Mouse (Mus musculus) hindbrain, postnatal 0 days (tissue): ENCODE measurements around the gene Adamts16. TPM values are rescaled to one million over a fixed set of nuclear protein-coding genes. Genes with fewer than 3 reads are reported as not detected.

ENCODE experiments used
- ATAC-seq: fragments of 200-750 bp; cut with Nextera tagmentation; 2 replicates; pipeline ENCODE4 v1.8.0; 2017; ENCODE audit warnings: mild to moderate bottlenecking, moderate TSS enrichment, moderate library complexity
- DNase-seq: peaks from one replicate; pipeline ENCODE4 v3.0.0-alpha.2; 2015; ENCODE audit warnings: low spot score
- H3K27ac ChIP-seq: fragments of 300-500 bp; sonication (generic); 2 replicates; pipeline ENCODE4 v1.5.1; 2014; ENCODE audit warnings: mild to moderate bottlenecking
- H3K27me3 ChIP-seq: fragments of 300-500 bp; sonication (generic); 2 replicates; pipeline ENCODE4 v1.6.1; 2014; ENCODE audit warnings: low read length, mixed read lengths; ENCODE audit not compliant: insufficient read depth
- H3K36me3 ChIP-seq: fragments of 300-500 bp; sonication (generic); 2 replicates; pipeline ENCODE4 v1.6.1; 2014; ENCODE audit warnings: low read length, mixed read lengths; ENCODE audit not compliant: insufficient read depth
- H3K4me1 ChIP-seq: fragments of 300-500 bp; sonication (generic); 2 replicates; pipeline ENCODE4 v1.6.1; 2014; ENCODE audit warnings: antibody characterized with exemption, low read length, mixed read lengths; ENCODE audit not compliant: insufficient read depth
- H3K4me2 ChIP-seq: fragments of 300-500 bp; sonication (generic); 2 replicates; pipeline ENCODE4 v1.6.1; 2014; ENCODE audit warnings: low read depth, mild to moderate bottlenecking, low read length, moderate library complexity, mixed read lengths
- H3K4me3 ChIP-seq: fragments of 300-500 bp; sonication (generic); 2 replicates; pipeline ENCODE4 v1.5.1; 2014; ENCODE audit warnings: low read length
- H3K9ac ChIP-seq: fragments of 300-500 bp; sonication (generic); replicated peaks from 2 replicates; pipeline ENCODE4 v1.6.1; 2014; ENCODE audit warnings: mild to moderate bottlenecking, low read length, moderate library complexity, mixed read lengths
- H3K9me3 ChIP-seq: fragments of 300-500 bp; sonication (generic); 2 replicates; pipeline ENCODE4 v1.6.1; 2016; ENCODE audit warnings: low read length, mixed read lengths
- CTCF ChIP-seq: IDR thresholded peaks from 2 replicates; pipeline ENCODE4 v1.5.1; 2016; ENCODE audit warnings: antibody characterized with exemption, control low read depth, low read depth
- WGBS: fragments of 180-500 bp; shearing (Covaris S2); extraction: QIAGEN DNeasy Blood & Tissue Kit; methylation state at CpG from one replicate; pipeline ENCODE4 v1.1.7; 2014; 5-methylcytosine and 5-hydroxymethylcytosine counted together
- polyA plus RNA-seq: library from polyadenylated mRNA; unstranded; fragments of >200 nt; fragmentation: Nextera tagmentation; extraction: Ambion mirVana; gene quantifications from 2 replicates; pipeline ENCODE4 v1.2.1, GENCODE M21; 2015
- total RNA-seq: library from RNA; depleted of rRNA; stranded (reverse); fragments of >200 nt; gene quantifications from 2 replicates; pipeline ENCODE4 v1.2.3, GENCODE M21; 2014

Adamts16 gene
- total and polyA plus RNA-seq, 2 experiments from 2014 or later, result 2.4 to 4.7 TPM

GRCm38 (mm10) chr13:70865867-70866266, 24.3 kb upstream of the Adamts16 start:
- Histone ChIP-seq H3K9ac (no peak overlapping the region), H3K36me3 (no peaks in the 10 kb centered on the region), H3K4me1 (no peaks in the 10 kb centered on the region), H3K27ac (no peak overlapping the region), H3K9me3 (no peaks in the 10 kb centered on the region), H3K4me2 (no peak overlapping the region), H3K4me3 (no peak overlapping the region), H3K27me3 (no peaks in the 10 kb centered on the region)
- no peak for TF ChIP-seq CTCF
- no peak for ATAC-seq
- 62% methylated on average over 5 of the region's 5 CpGs for WGBS
- peak; percentile 25 for DNase-seq

GRCm38 (mm10) chr13:70862162-70862908, 20.7 kb upstream of the Adamts16 start:
- H3K9ac ChIP-seq, result no peak overlapping the region
- H3K4me1 ChIP-seq, result no peaks in the 10 kb centered on the region
- peak; percentile 55 for DNase-seq
- H3K27ac ChIP-seq, result no peak overlapping the region
- no peak overlapping the region for H3K4me3 ChIP-seq
- H3K27me3 ChIP-seq, result no peaks in the 10 kb centered on the region
- peak; percentile 91 for ATAC-seq
- no peak for TF ChIP-seq CTCF
- no peaks in the 10 kb centered on the region for H3K36me3 ChIP-seq
- WGBS, result 28% methylated on average over 6 of the region's 8 CpGs
- no peaks in the 10 kb centered on the region for H3K9me3 ChIP-seq
- no peak overlapping the region for H3K4me2 ChIP-seq

DNA sequence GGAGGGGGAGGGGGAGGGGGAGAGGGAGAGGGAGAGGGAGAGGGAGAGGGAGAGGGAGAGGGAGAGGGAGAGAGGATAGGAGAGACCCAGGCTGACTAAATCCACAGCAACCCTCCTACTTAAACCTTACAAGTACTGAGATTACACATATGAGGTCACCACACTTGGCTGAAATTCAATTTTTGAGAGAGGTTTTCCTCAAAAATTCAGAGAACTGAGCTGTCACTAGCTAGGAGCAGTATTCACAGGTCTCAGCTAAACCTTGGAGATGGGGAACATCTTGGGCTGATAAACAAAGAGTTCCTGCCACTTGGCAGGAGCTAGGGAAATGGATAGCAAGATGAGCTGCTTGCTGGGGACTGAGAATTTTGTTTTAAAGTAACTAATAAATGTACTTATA, 12.0 kb upstream of the Adamts16 start:
- no peak for TF ChIP-seq CTCF

DNA sequence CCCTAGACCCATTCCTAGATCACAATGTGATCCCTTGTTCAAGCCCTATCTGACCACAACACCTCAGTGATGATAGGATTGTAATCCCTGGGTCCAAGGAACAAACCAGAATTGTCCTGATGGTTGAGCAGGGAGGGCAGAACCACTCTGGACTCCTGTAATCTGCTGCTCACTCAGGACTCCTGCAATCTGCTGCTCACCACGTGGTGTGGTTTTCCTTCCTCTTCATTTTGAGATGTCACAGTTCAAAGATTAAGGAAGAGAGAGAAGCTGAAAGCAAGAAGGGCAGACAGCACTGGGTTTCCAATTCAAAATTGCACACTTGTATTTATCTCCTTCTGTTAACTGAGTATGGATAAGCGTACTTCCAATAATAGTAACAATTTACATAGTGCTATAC, 5.3 kb upstream of the Adamts16 start:
- WGBS, result 64% methylated on average over 2 of the region's 2 CpGs
- H3K36me3 ChIP-seq, result no peaks in the 10 kb centered on the region
- H3K4me1 ChIP-seq, result no peaks in the 10 kb centered on the region
- H3K9ac ChIP-seq, result no peak overlapping the region
- no peak overlapping the region for H3K27ac ChIP-seq
- TF ChIP-seq CTCF, result no peak
- H3K4me2 ChIP-seq, result no peak overlapping the region
- no peak overlapping the region for H3K4me3 ChIP-seq
- H3K27me3 ChIP-seq, result no peaks in the 10 kb centered on the region; the same call in 1 of the 2 replicates
- no peak for DNase-seq
- H3K9me3 ChIP-seq, result no peaks in the 10 kb centered on the region
- no peak for ATAC-seq

More for the DNA sequence above, 12.0 kb upstream of the Adamts16 start:
- no peaks in the 10 kb centered on the region; the same call in 1 of the 2 replicates for H3K27me3 ChIP-seq
- H3K36me3 ChIP-seq, result no peaks in the 10 kb centered on the region
- no peak for ATAC-seq
- H3K4me1 ChIP-seq, result no peaks in the 10 kb centered on the region
- H3K9me3 ChIP-seq, result no peaks in the 10 kb centered on the region
- H3K9ac ChIP-seq, result no peak overlapping the region
- no peak overlapping the region for H3K4me2 ChIP-seq
- H3K27ac ChIP-seq, result no peak overlapping the region
- DNase-seq, result no peak
- H3K4me3 ChIP-seq, result no peak overlapping the region

DNA sequence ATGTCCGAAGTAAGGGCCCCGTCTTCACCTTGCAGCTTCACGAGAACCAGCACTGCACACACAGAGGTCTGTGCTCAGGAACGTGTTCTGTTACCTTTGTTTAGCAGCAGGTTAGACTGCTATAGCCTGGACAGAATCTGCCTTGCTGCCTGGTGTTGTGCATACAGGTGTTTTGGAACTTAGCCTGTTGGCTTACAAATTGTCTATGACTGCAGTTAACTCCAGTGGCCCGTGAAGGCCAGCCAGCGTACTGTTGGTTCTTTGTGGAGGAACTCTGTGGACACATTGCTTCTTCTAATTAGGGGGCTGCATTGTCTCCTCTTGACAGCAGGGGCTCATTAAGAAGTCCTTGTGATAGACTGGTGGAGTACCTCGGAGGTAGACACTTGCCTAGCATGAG, 3.9 kb upstream of the Adamts16 start:
- Histone ChIP-seq H3K9me3 (no peaks in the 10 kb centered on the region), H3K27me3 (no peaks in the 10 kb centered on the region), H3K27ac (no peak overlapping the region), H3K4me1 (no peaks in the 10 kb centered on the region), H3K4me2 (no peak overlapping the region), H3K36me3 (no peaks in the 10 kb centered on the region), H3K4me3 (no peak overlapping the region), H3K9ac (no peak overlapping the region)
- ATAC-seq, result no peak
- no peak for DNase-seq
- 79% methylated on average over 7 of the region's 7 CpGs for WGBS
- no peak for TF ChIP-seq CTCF

- Histone ChIP-seq H3K9ac (peak overlapping the region; percentile 52; the same call in 1 of the 2 replicates), H3K9me3 (no peaks in the 10 kb centered on the region), H3K36me3 (no peaks in the 10 kb centered on the region), H3K4me3 (peak overlapping the region; percentile 46; the same call in 1 of the 2 replicates), H3K27ac (no peak overlapping the region), H3K4me2 (peak overlapping the region; percentile 86), H3K4me1 (no peaks in the 10 kb centered on the region), H3K27me3 (no peaks in the 10 kb centered on the region)
- DNase-seq, result no peak
- ATAC-seq, result peak; percentile 4; the same call in 1 of the 2 replicates
- no peak for TF ChIP-seq CTCF
- 39% methylated on average over 4 of the region's 4 CpGs for WGBS
These were observed 515 bp upstream of the Adamts16 start for GRCm38 (mm10) chr13:70842126-70842525.

DNA sequence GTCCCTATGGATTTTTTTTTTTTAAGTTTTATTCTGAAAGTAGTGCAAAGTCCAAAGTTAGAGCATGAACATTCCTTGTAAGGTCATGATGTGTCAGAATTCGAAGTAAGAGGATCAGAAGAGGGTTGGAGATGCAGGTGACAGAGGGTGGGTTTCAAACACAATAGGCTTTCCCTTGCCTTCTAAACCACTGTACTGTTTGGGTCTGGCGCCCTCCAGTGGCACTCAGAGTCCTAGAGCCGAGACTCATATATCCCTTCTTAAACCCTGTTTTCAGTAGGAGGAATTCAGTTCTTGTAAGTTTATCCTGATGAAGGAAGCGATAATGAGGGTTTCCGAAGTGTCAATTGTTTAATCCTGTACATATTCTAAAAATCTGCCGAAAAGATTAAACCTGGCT, 1.4 kb downstream of the Adamts16 start:
- peak overlapping the region; percentile 86 for H3K4me2 ChIP-seq
- H3K27ac ChIP-seq, result no peak overlapping the region
- no peaks in the 10 kb centered on the region for H3K27me3 ChIP-seq
- no peaks in the 10 kb centered on the region for H3K36me3 ChIP-seq
- H3K4me3 ChIP-seq, result peak overlapping the region; percentile 46; the same call in 1 of the 2 replicates
- WGBS, result 7% methylated on average over 6 of the region's 6 CpGs
- DNase-seq, result peak; percentile 90
- H3K4me1 ChIP-seq, result no peaks in the 10 kb centered on the region
- no peak overlapping the region for H3K9ac ChIP-seq
- no peaks in the 10 kb centered on the region for H3K9me3 ChIP-seq
- peak; percentile 80 for ATAC-seq
- TF ChIP-seq CTCF, result peak; percentile 94
